Comparison of ENCODE assay signal across 28 mouse cellular contexts in the genomic region with DNA sequence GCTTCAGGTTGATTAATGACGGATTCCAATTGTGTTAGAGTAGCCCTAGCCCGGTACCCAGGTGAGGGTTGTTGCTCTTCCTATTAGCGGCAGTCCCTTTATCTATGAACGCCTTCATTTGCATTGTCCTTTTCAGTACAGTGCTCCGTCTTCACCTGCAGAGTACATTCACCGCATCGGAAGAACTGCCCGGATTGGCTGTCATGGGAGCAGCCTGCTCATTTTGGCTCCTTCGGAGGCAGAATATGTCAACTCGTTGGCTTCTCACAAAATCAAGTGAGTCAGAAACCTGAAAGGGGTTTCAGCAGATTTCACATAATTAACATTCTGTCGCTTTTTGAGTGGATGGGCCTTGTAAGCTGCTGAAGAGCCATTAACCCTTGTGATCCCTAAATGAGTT. TPM values are rescaled to one million over a fixed set of nuclear protein-coding genes. Genes with fewer than 3 reads are reported as not detected.
DNase-seq lines count a peak whose midpoint lies in the region; ATAC-seq and TF ChIP-seq lines count a peak whose summit lies in the region.
"Had no signal": no experiment of that assay in that cellular context is flagged by ENCODE, and none has a peak within 500 bp of the region (broad histone marks: within the 10 kb centered on the region; RNA-seq: fewer than 3 reads in every experiment).

No protein-coding gene starts in this region.

- TF ChIP-seq CTCF in hindbrain, postnatal 0 days (IDR thresholded peaks at IDR 0.05; ENCODE audit: low read depth), result no peak

- 0 out of 2 replicates have a peak, but pooled peaks cover 2% of the 10 kb centered on the region for H3K4me1 ChIP-seq in forebrain, embryonic 16.5 days (replicated peaks; ENCODE audit: control insufficient read depth, insufficient read depth, low read length)
- H3K4me1 ChIP-seq in forebrain, embryonic 12.5 days, result no peaks in the 10 kb centered on the region
- no peaks in the 10 kb centered on the region for H3K4me1 ChIP-seq in hindbrain, postnatal 0 days (ENCODE audit: insufficient read depth, low read length)
- H3K4me1 ChIP-seq in hindbrain, embryonic 13.5 days (replicated peaks), result no peaks in the 10 kb centered on the region
- H3K4me1 ChIP-seq: embryonic facial prominence, embryonic 13.5 days; embryonic facial prominence, embryonic 15.5 days; forebrain, embryonic 10.5 days; forebrain, embryonic 13.5 days had no signal

- no peaks in the 10 kb centered on the region for H3K9me3 ChIP-seq in forebrain, embryonic 16.5 days (ENCODE audit: control insufficient read depth, low read length)
- no peaks in the 10 kb centered on the region for H3K9me3 ChIP-seq in forebrain, embryonic 12.5 days
- no peaks in the 10 kb centered on the region for H3K9me3 ChIP-seq in hindbrain, postnatal 0 days (ENCODE audit: low read length)
- no peaks in the 10 kb centered on the region for H3K9me3 ChIP-seq in hindbrain, embryonic 13.5 days
- H3K9me3 ChIP-seq: embryonic facial prominence, embryonic 13.5 days; embryonic facial prominence, embryonic 15.5 days; forebrain, embryonic 10.5 days; forebrain, embryonic 13.5 days; G1E had no signal

- H3K27ac ChIP-seq in forebrain, embryonic 16.5 days (ENCODE audit: low read length), result peak overlapping the region; percentile 34; the same call in 1 of the 2 replicates
- no peak overlapping the region for H3K27ac ChIP-seq in forebrain, embryonic 12.5 days
- H3K27ac ChIP-seq in hindbrain, postnatal 0 days, result peak overlapping the region; percentile 32; the same call in 1 of the 2 replicates
- no peak overlapping the region for H3K27ac ChIP-seq in hindbrain, embryonic 13.5 days
- H3K27ac ChIP-seq: embryonic facial prominence, embryonic 13.5 days; embryonic facial prominence, embryonic 15.5 days; forebrain, embryonic 10.5 days; forebrain, embryonic 13.5 days had no signal

- DNase-seq in cerebellum, postnatal 10 days, result peak; percentile 58 to 61
- no peak for DNase-seq in cerebellum, postnatal 25 days
- no peak for DNase-seq in hindbrain, postnatal 0 days (ENCODE audit: low spot score)
- peak; percentile 18 for DNase-seq in brain, adult 2 months (ENCODE audit: low read depth, low spot score)
- DNase-seq: adrenal gland, adult 8-10 months; adrenal gland, postnatal 14 days; adrenal gland, postnatal 36 days; B cell, adult 2 months; cerebellum, adult 11 months; cerebellum, adult 18-20 months; cerebellum, adult 8-10 months; cerebellum, adult 9-11 months; embryo, embryonic 11 days had no signal

- H3K4me2 ChIP-seq in forebrain, embryonic 16.5 days (ENCODE audit: low read length), result no peak overlapping the region
- H3K4me2 ChIP-seq in forebrain, embryonic 12.5 days, result no peak overlapping the region
- H3K4me2 ChIP-seq in hindbrain, postnatal 0 days (ENCODE audit: low read depth, low read length), result no peak overlapping the region
- no peak overlapping the region for H3K4me2 ChIP-seq in hindbrain, embryonic 13.5 days
- H3K4me2 ChIP-seq: embryonic facial prominence, embryonic 13.5 days; embryonic facial prominence, embryonic 15.5 days; forebrain, embryonic 13.5 days had no signal

- ATAC-seq in forebrain, embryonic 16.5 days, result no peak
- no peak for ATAC-seq in forebrain, embryonic 12.5 days (ENCODE audit: low FRiP score)
- ATAC-seq in hindbrain, postnatal 0 days, result no peak
- no peak for ATAC-seq in hindbrain, embryonic 13.5 days (ENCODE audit: low FRiP score)
- ATAC-seq: activated CD4-positive, CD25-positive, alpha-beta regulatory T cell, adult 4 months; CD4-positive, CD25-positive, alpha-beta regulatory T cell, adult 4 months; forebrain, embryonic 13.5 days; Patski had no signal

- H3K27me3 ChIP-seq in forebrain, embryonic 16.5 days (replicated peaks; ENCODE audit: control insufficient read depth, insufficient read depth, low read length), result no peaks in the 10 kb centered on the region
- H3K27me3 ChIP-seq in forebrain, embryonic 12.5 days, result no peaks in the 10 kb centered on the region
- no peaks in the 10 kb centered on the region for H3K27me3 ChIP-seq in hindbrain, postnatal 0 days (ENCODE audit: insufficient read depth, low read length)
- H3K27me3 ChIP-seq in hindbrain, embryonic 13.5 days, result no peaks in the 10 kb centered on the region
- H3K27me3 ChIP-seq: CH12.LX; embryonic facial prominence, embryonic 13.5 days; embryonic facial prominence, embryonic 15.5 days; forebrain, embryonic 13.5 days; Patski had no signal

- 68% methylated on average over 11 of the region's 11 CpGs for WGBS in forebrain, embryonic 16.5 days
- WGBS in forebrain, embryonic 12.5 days, result 82% methylated on average over 11 of the region's 11 CpGs
- 75% methylated on average over 11 of the region's 11 CpGs for WGBS in hindbrain, postnatal 0 days
- WGBS in hindbrain, embryonic 13.5 days, result 87% methylated on average over 11 of the region's 11 CpGs

- H3K36me3 ChIP-seq in forebrain, embryonic 16.5 days (ENCODE audit: control insufficient read depth, insufficient read depth), result peaks cover 8% of the 10 kb centered on the region
- peaks cover 44% of the 10 kb centered on the region for H3K36me3 ChIP-seq in forebrain, embryonic 12.5 days (replicated peaks)
- H3K36me3 ChIP-seq in hindbrain, postnatal 0 days (ENCODE audit: insufficient read depth, low read length), result peaks cover 22% of the 10 kb centered on the region
- H3K36me3 ChIP-seq in hindbrain, embryonic 13.5 days, result peaks cover 61% of the 10 kb centered on the region

- H3K9ac ChIP-seq in forebrain, embryonic 16.5 days (replicated peaks; ENCODE audit: low read depth, low read length), result no peak overlapping the region
- no peak overlapping the region for H3K9ac ChIP-seq in forebrain, embryonic 12.5 days
- H3K9ac ChIP-seq in hindbrain, postnatal 0 days (replicated peaks; ENCODE audit: low read length), result no peak overlapping the region
- no peak overlapping the region; the same call in 1 of the 2 replicates for H3K9ac ChIP-seq in hindbrain, embryonic 13.5 days
- H3K9ac ChIP-seq: embryonic facial prominence, embryonic 13.5 days; embryonic facial prominence, embryonic 15.5 days; forebrain, embryonic 13.5 days had no signal

- H3K4me3 ChIP-seq in forebrain, embryonic 16.5 days (replicated peaks; ENCODE audit: low read length), result no peak overlapping the region
- no peak overlapping the region for H3K4me3 ChIP-seq in forebrain, embryonic 12.5 days (replicated peaks)
- H3K4me3 ChIP-seq in hindbrain, postnatal 0 days (ENCODE audit: low read length), result no peak overlapping the region
- no peak overlapping the region for H3K4me3 ChIP-seq in hindbrain, embryonic 13.5 days
- H3K4me3 ChIP-seq: embryonic facial prominence, embryonic 13.5 days; embryonic facial prominence, embryonic 15.5 days; erythroblast, embryonic 14.5 days; forebrain, embryonic 10.5 days; forebrain, embryonic 13.5 days had no signal

RNA-seq across cellular contexts. Expression of a gene that starts 35.3 kb away (rescaled TPM):
- polyA plus RNA-seq in forebrain, embryonic 16.5 days (2015; fragmentation: Nextera tagmentation; extraction: Ambion mirVana), result 17.3 and 17.6 TPM in 2 replicates
- polyA plus RNA-seq in forebrain, embryonic 12.5 days (2016; fragmentation: Nextera tagmentation; extraction: Ambion mirVana), result 18.8 TPM in 2 replicates
- total RNA-seq in hindbrain, postnatal 0 days (2014; rRNA removed), result 17.4 and 18.6 TPM in 2 replicates
- polyA plus RNA-seq in hindbrain, postnatal 0 days (2015; fragmentation: Nextera tagmentation; extraction: Ambion mirVana), result 10.2 and 11.0 TPM in 2 replicates
- 14.1 and 15.9 TPM in 2 replicates for polyA plus RNA-seq in hindbrain, embryonic 13.5 days (2015; fragmentation: Nextera tagmentation; extraction: Ambion mirVana)

RNA-seq across cellular contexts. Expression of a gene that starts 35.4 kb away (rescaled TPM):
- polyA plus RNA-seq in forebrain, embryonic 16.5 days (2015; fragmentation: Nextera tagmentation; extraction: Ambion mirVana), result 21.2 and 24.7 TPM in 2 replicates
- 31.0 and 33.4 TPM in 2 replicates for polyA plus RNA-seq in forebrain, embryonic 12.5 days (2016; fragmentation: Nextera tagmentation; extraction: Ambion mirVana)
- 64.3 and 111 TPM in 2 replicates for total RNA-seq in hindbrain, postnatal 0 days (2014; rRNA removed)
- polyA plus RNA-seq in hindbrain, postnatal 0 days (2015; fragmentation: Nextera tagmentation; extraction: Ambion mirVana), result 12.8 and 14.5 TPM in 2 replicates
- 18.2 and 18.6 TPM in 2 replicates for polyA plus RNA-seq in hindbrain, embryonic 13.5 days (2015; fragmentation: Nextera tagmentation; extraction: Ambion mirVana)

RNA-seq across cellular contexts. Expression of a gene that starts 40.9 kb away (rescaled TPM):
- 0.83 and 0.89 TPM in 2 replicates for polyA plus RNA-seq in forebrain, embryonic 16.5 days (2015; fragmentation: Nextera tagmentation; extraction: Ambion mirVana)
- 4.4 and 5.7 TPM in 2 replicates for polyA plus RNA-seq in forebrain, embryonic 12.5 days (2016; fragmentation: Nextera tagmentation; extraction: Ambion mirVana)
- total RNA-seq in hindbrain, postnatal 0 days (2014; rRNA removed), result 43.0 and 50.7 TPM in 2 replicates
- polyA plus RNA-seq in hindbrain, postnatal 0 days (2015; fragmentation: Nextera tagmentation; extraction: Ambion mirVana), result 51.1 and 52.1 TPM in 2 replicates
- polyA plus RNA-seq in hindbrain, embryonic 13.5 days (2015; fragmentation: Nextera tagmentation; extraction: Ambion mirVana), result 11.4 and 17.1 TPM in 2 replicates
- total RNA-seq: adrenal gland, adult 18-20 months; adrenal gland, adult 8-10 months; adrenal gland, postnatal 14 days; adrenal gland, postnatal 36 days; CH12.LX; common myeloid progenitor, adult 5-6 weeks had no signal
- polyA plus RNA-seq: activated CD4-positive, CD25-positive, alpha-beta regulatory T cell, adult 4 months; CD4-positive, CD25-positive, alpha-beta regulatory T cell, adult 4 months; embryonic facial prominence, embryonic 13.5 days; embryonic facial prominence, embryonic 15.5 days; erythroblast, embryonic 14.5 days had no signal

Comparison
In these comparisons a context has a peak if more than half of its experiments do, and no peak if none do; other contexts are left out.
1. DNase-seq: peak in cerebellum, postnatal 10 days (2 of 2) and brain, adult 2 months (single experiment); none in cerebellum, postnatal 25 days (0 of 2) and hindbrain, postnatal 0 days (single experiment).
2. H3K27ac ChIP-seq: peak in forebrain, embryonic 16.5 days (single experiment) and hindbrain, postnatal 0 days (single experiment); none in forebrain, embryonic 12.5 days (single experiment) and hindbrain, embryonic 13.5 days (single experiment).